Mouse (Mus musculus) small intestine, adult 2 months (tissue): ENCODE results near the gene Ube2i.

Source experiments
- CTCF ChIP-seq: fragments of 200-500 bp; IDR thresholded peaks from 2 replicates; pipeline ENCODE4 v1.5.1; 2012; ENCODE audit warnings: low read depth, mild to moderate bottlenecking, control low read depth, inconsistent platforms, low read length, moderate library complexity, mixed read lengths; ENCODE audit not compliant: insufficient replicate concordance, insufficient read length; ENCODE audit errors: extremely low read depth
- POLR2A ChIP-seq: fragments of 200-500 bp; IDR thresholded peaks from 2 replicates; pipeline ENCODE4 v1.6.1; 2012; ENCODE audit warnings: low read depth, mild to moderate bottlenecking, control low read depth, inconsistent platforms, low read length, moderate library complexity

DNA sequence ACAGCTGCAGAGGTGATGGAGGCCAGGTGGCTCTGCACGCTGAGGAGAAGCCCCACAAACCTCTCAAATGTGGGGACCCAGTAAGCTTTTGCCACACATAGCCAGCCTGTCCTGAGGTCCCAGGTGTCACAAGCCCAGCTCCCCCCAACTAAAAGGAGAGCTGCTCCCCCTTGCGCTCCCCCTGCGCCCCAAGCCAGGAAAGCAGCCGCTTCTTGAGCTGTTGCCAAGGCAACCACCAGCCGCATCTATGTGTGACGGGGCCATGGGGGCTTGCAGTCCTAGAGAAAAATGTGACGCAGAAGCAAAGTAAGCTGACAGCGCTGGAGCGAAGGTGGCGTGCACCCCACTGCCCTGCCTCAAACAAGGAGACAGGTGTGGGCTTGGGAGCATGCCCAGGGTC is 20.7 kb downstream of the Ube2i start:
- no peak for TF ChIP-seq POLR2A
- no peak for TF ChIP-seq CTCF
